Mouse (Mus musculus) liver, postnatal 0 days (tissue): ENCODE measurements around the gene Begain. TPM values are rescaled to one million over a fixed set of nuclear protein-coding genes. Genes with fewer than 3 reads are reported as not detected.

Experiments
- ATAC-seq: fragments of 200-750 bp; cut with Nextera tagmentation; 2 replicates; pipeline ENCODE4 v1.8.0; 2017; ENCODE audit warnings: mild to moderate bottlenecking, moderate library complexity
- DNase-seq: peaks from one replicate; pipeline ENCODE4 v3.0.0-alpha.2; 2016
- H3K27ac ChIP-seq: fragments of 300-500 bp; sonication (generic); 2 replicates; pipeline ENCODE4 v1.5.1; 2014; ENCODE audit warnings: antibody characterized with exemption, moderate library complexity, mild to moderate bottlenecking, low read depth
- H3K27me3 ChIP-seq: fragments of 300-500 bp; sonication (generic); 2 replicates; pipeline ENCODE4 v1.6.1; 2014; ENCODE audit warnings: low read length, control low read depth, mixed read lengths; ENCODE audit not compliant: insufficient read depth
- H3K36me3 ChIP-seq: fragments of 300-500 bp; sonication (generic); replicated peaks from 2 replicates; pipeline ENCODE4 v1.6.1; 2014; ENCODE audit warnings: mild to moderate bottlenecking, control low read depth, low read length, moderate library complexity, mixed read lengths; ENCODE audit not compliant: insufficient read depth
- H3K4me1 ChIP-seq: fragments of 300-500 bp; sonication (generic); 2 replicates; pipeline ENCODE4 v1.6.1; 2014; ENCODE audit warnings: antibody characterized with exemption, mild to moderate bottlenecking, control low read depth; ENCODE audit not compliant: insufficient read depth
- H3K4me2 ChIP-seq: fragments of 300-500 bp; sonication (generic); 2 replicates; pipeline ENCODE4 v1.6.1; 2014; ENCODE audit warnings: low read depth, mild to moderate bottlenecking, low read length, moderate library complexity, mixed read lengths
- H3K4me3 ChIP-seq: fragments of 300-500 bp; sonication (generic); 2 replicates; pipeline ENCODE4 v1.5.1; 2014; ENCODE audit warnings: low read depth, low read length
- H3K9ac ChIP-seq: fragments of 300-500 bp; sonication (generic); replicated peaks from 2 replicates; pipeline ENCODE4 v1.6.1; 2014; ENCODE audit warnings: mild to moderate bottlenecking, moderate library complexity
- H3K9me3 ChIP-seq: fragments of 300-500 bp; sonication (generic); 2 replicates; pipeline ENCODE4 v1.6.1; 2016; ENCODE audit warnings: mild to moderate bottlenecking, control low read depth, low read length, mixed read lengths
- CTCF ChIP-seq: sonication (generic); IDR thresholded peaks from 2 replicates; pipeline ENCODE4 v1.5.1; 2016; ENCODE audit warnings: antibody characterized with exemption, low read depth
- EP300 ChIP-seq: IDR thresholded peaks from 2 replicates; pipeline ENCODE4 v1.6.1; 2016; ENCODE audit warnings: antibody characterized with exemption, low read depth, mild to moderate bottlenecking
- WGBS: fragments of 180-500 bp; shearing (Covaris S2); extraction: QIAGEN DNeasy Blood & Tissue Kit; methylation state at CpG from one replicate; pipeline ENCODE4 v1.1.7; 2014; ENCODE audit not compliant: insufficient replicate concordance; 5-methylcytosine and 5-hydroxymethylcytosine counted together
- polyA plus RNA-seq: library from polyadenylated mRNA; unstranded; fragments of >200 nt; fragmentation: Nextera tagmentation; extraction: Ambion mirVana; gene quantifications from 2 replicates; pipeline ENCODE4 v1.2.1, GENCODE M21; 2015

The Begain gene
- polyA plus RNA-seq, 1 experiment from 2014 or later = 0.27 TPM

DNA sequence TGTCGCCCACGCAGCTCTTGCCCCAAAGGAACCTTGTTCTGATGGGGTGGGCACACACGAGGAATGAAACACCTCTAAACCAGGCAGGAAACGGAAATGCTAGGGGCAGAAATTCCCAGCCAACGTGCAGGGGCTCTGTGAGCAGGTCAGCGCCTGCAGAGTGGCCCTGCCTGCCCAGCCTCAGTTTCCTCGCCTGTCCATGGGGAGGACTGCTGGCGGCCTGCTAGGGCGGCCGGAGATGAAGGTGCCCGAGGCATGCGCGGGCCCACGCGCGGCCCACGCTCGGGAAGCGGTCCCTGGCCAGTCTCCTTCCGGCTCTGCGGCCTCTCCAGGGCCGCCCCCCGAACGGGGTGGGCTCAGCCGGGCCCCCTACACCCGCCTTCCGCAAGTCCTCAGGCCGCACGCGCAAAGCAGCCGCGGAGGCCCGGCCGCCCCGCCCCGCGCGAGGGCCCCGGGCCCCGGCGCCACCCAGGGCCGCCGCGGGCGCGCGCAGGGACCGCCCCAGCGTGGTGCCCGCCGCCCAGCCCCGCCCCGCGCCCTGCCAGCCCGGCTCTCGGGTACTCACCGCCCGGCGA, 369 bp downstream of the Begain start:
- TF ChIP-seq EP300 (no peak), CTCF (no peak)
- no peak for DNase-seq

GRCm38 (mm10) chr12:109058660-109059059, 9.4 kb downstream of the Begain start:
- ATAC-seq (no peak), DNase-seq (no peak)
- no peak for TF ChIP-seq CTCF
- no peak for TF ChIP-seq EP300
- Histone ChIP-seq H3K9ac (no peak overlapping the region), H3K36me3 (no peaks in the 10 kb centered on the region), H3K4me1 (no peaks in the 10 kb centered on the region), H3K27ac (no peak overlapping the region), H3K27me3 (peaks cover 26% of the 10 kb centered on the region), H3K4me2 (no peak overlapping the region), H3K4me3 (no peak overlapping the region), H3K9me3 (no peaks in the 10 kb centered on the region)
- 70% methylated on average over 8 of the region's 8 CpGs for WGBS

More for the DNA sequence above, 369 bp downstream of the Begain start:
- Histone ChIP-seq H3K4me2 (peak overlapping the region; percentile 72), H3K9ac (no peak overlapping the region), H3K4me3 (peak overlapping the region; percentile 44), H3K4me1 (peaks cover 3% of the 10 kb centered on the region; the same call in 1 of the 2 replicates), H3K9me3 (no peaks in the 10 kb centered on the region), H3K36me3 (no peaks in the 10 kb centered on the region), H3K27me3 (peaks cover 19% of the 10 kb centered on the region), H3K27ac (no peak overlapping the region)
- 3% methylated on average over 28 of the region's 59 CpGs for WGBS
- peak; percentile 74 for ATAC-seq

- no peaks in the 10 kb centered on the region for H3K9me3 ChIP-seq
- no peak for ATAC-seq
These were observed 10.3 kb downstream of the Begain start for GRCm38 (mm10) chr12:109057736-109058135.

DNA sequence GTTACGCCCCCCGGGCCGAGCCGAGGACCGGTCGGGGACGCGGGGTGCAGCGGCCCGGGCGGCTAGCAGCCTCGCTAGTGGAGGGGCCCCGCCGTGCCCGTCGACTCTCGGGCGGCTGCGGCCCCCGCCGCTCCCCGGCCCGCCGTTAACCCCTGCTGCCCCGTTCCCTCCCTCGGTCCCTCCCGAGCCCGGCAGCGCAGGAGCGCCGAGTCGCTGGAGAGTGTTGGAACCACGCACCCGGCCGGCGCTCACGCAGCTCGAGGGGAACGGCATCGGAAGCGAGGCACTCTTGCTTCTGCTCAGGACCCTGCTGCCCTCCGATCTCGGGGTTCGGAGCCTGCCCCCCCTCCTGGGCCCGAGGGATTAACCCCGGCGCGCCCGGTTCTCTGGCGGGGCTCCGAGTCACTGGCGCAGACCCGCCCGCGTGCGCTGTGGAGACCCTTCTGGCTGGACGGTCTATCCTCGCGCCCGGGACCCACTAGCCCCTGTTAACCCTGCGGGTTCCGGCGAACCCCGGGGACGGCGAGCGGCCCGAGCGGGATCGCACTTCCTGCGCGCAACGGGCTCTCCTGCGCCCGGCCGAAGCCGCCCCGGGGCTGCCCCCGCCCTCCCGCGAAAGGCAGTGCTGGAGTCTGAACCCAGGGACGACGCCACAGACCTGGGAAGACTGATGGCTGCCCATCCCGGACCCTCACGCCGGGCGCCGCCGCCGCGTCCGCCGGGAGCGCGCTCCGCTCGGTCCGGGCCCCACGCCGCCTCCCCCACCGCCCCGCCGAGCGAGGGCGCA, 14.8 kb downstream of the Begain start:
- H3K9ac ChIP-seq = no peak overlapping the region
- DNase-seq (no peak), ATAC-seq (no peak)
- peaks cover 5% of the 10 kb centered on the region; the same call in 1 of the 2 replicates for H3K4me1 ChIP-seq
- no peaks in the 10 kb centered on the region for H3K36me3 ChIP-seq
- no peak overlapping the region for H3K27ac ChIP-seq
- no peak for TF ChIP-seq EP300
- no peak for TF ChIP-seq CTCF
- peak overlapping the region; percentile 45 for H3K4me3 ChIP-seq
- H3K4me2 ChIP-seq = peak overlapping the region; percentile 61
- WGBS = 1% methylated on average over 78 of the region's 105 CpGs
- H3K9me3 ChIP-seq = no peaks in the 10 kb centered on the region
- peaks cover 64% of the 10 kb centered on the region for H3K27me3 ChIP-seq

More at GRCm38 (mm10) chr12:109057736-109058135, 10.3 kb downstream of the Begain start:
- TF ChIP-seq CTCF (no peak), EP300 (no peak)
- no peak for DNase-seq
- no peak overlapping the region for H3K4me2 ChIP-seq
- H3K27ac ChIP-seq = no peak overlapping the region
- H3K36me3 ChIP-seq = no peaks in the 10 kb centered on the region
- H3K9ac ChIP-seq = no peak overlapping the region
- 55% methylated on average over 4 of the region's 4 CpGs for whole genome bisulfite sequencing
- no peak overlapping the region for H3K4me3 ChIP-seq
- peaks cover 35% of the 10 kb centered on the region for H3K27me3 ChIP-seq
- peaks cover 5% of the 10 kb centered on the region; the same call in 1 of the 2 replicates for H3K4me1 ChIP-seq

DNA sequence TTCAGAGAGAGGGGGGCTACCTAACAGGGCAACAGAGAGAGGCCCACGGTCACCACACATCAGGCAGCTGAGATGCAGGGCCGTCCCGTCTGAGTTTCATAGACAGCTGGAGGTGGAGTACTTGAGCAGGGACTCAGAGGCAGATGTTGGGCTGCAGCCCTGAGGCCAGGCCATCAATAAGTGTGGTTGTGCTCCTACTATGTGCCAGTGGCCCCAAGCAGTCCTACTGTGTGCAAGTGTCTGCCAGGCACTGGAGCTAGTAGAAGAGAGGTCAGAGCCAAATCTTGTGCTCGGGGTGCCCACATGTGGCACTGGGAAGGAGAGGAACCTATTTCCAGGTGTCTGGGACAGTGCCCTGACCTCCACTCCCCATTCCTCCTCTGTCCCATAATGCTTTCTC, 18.1 kb downstream of the Begain start:
- Histone ChIP-seq H3K4me2 (no peak overlapping the region), H3K9me3 (no peaks in the 10 kb centered on the region), H3K27me3 (peaks cover 51% of the 10 kb centered on the region), H3K9ac (no peak overlapping the region), H3K36me3 (no peaks in the 10 kb centered on the region), H3K4me3 (no peak overlapping the region), H3K4me1 (peaks cover 5% of the 10 kb centered on the region; the same call in 1 of the 2 replicates), H3K27ac (no peak overlapping the region)
- 68% methylated on average over 4 of the region's 4 CpGs for WGBS
- no peak for TF ChIP-seq EP300
- TF ChIP-seq CTCF = no peak
- DNase-seq (no peak), ATAC-seq (no peak)

DNA sequence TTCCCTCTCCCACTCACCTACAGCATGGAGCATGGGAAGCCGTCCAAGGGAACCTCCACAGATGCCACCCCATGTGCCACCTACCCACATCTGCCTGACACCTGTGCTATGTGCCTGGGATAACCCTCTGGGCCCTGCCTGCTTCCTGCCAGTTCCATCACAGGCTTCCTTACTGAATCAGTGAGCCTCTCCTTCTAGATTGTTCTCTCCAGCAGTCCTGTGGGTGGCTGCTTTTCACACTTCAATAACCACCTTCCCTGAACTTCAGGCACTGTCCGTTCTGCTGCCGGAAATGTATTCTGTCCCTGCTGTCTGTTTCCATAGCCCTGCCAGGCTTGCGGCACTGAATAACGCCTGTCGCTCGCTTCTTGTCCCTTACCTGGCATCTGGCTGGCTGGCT, 22.4 kb downstream of the Begain start:
- ATAC-seq (no peak), DNase-seq (no peak)
- no peak overlapping the region for H3K27ac ChIP-seq
- TF ChIP-seq EP300 (no peak), CTCF (no peak)
- no peak overlapping the region for H3K4me3 ChIP-seq
- WGBS = 71% methylated on average over 7 of the region's 7 CpGs
- H3K4me2 ChIP-seq = no peak overlapping the region
- no peaks in the 10 kb centered on the region for H3K4me1 ChIP-seq
- H3K27me3 ChIP-seq = peaks cover 10% of the 10 kb centered on the region
- H3K9ac ChIP-seq = no peak overlapping the region
- no peaks in the 10 kb centered on the region for H3K9me3 ChIP-seq
- H3K36me3 ChIP-seq = no peaks in the 10 kb centered on the region
